Mouse (Mus musculus) activated CD4-positive, CD25-positive, alpha-beta regulatory T cell, adult 9 weeks (primary cell): ENCODE results near the gene Kctd6. TPM values are rescaled to one million over a fixed set of nuclear protein-coding genes. Genes with fewer than 3 reads are reported as not detected.

ENCODE experiments used
- polyA plus RNA-seq: library from polyadenylated mRNA; unstranded; fragments of 100-300 nt; shearing (Covaris generic); gene quantifications from one replicate; pipeline ENCODE4 v1.2.1, GENCODE M21; 2017

Kctd6 gene
- polyA plus RNA-seq: 0.88 TPM

GRCm38 (mm10) chr14:8213803-8214224 lies at the start of gene Kctd6:
Gene Kctd6 (plus strand): TSS chr14:8214140.

DNA sequence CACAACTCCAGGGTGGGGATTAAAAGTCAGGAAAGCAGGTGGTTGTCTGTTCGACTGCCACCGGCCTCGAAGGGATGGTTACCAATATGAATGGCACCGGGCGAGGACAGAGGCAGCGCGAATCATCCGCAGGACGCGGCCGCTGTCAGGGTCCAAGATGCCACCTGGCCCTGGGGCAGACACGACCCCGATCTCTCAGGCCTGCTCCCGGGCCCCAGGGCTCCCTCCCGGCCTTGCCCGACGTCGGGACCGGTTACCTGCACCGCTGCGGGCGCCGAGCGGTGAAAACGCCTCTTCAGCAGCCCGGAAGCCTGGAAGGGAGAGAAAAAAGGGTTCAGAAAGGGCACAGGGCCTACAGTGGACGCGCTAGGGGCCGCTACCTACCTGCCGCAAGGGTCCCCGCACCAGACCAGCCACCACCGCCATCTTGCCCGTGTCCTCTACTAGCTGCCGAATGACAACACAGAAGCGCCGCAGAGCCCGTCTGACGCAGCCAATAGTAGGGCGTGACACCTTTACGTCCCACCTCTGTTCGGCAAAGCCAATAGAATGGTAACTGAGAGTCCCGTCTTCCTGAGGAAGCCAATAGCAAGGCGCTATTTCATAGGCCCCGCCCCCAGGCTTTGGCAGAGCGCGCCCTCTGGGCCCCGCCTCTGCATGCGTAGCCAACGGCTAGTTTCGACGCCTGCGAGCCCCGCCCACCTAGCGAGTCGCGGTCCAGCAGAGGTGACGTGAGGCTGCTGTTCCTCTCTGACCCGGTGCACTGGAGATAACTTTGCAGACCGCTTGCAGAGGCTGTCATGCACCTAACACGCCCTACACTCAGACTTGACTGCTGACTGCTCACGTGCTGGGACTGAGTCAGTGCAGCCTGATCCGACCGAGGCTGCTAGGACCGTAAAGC lies 41.2 kb upstream of the Kctd6 start, which contains the start of gene Pdhb:
Gene Pdhb (minus strand): TSS at position 519 of the 904 bp plus-strand sequence.

DNA sequence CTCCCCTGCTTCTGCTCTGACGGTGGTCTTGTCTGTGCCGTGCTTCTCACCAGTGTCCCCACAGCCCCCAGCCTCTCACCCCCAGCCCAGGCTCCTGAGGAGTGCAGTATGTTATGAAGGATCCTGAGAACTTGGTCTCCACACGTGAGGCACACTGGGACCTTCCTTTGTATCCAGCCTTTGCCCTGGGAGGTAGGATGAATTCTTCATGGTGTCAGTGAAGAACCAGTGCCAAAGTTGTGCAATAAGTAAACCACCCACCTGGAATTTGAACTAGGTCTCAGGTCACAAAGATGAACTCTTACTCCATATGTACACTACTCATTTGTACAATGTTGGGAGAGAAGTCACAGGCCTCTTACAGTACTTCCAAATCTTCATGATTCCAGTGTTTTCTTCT lies 45.2 kb downstream of the Kctd6 start, which contains the start of gene Acox2:
Gene Acox2 (minus strand): TSS at position 188 of the 400 bp plus-strand sequence.

Other genes with a start within 250 kb of the Kctd6 start
- gene Dnase1l3, start 219.6 kb upstream of the Kctd6 start, polyA plus RNA-seq: 2.0 TPM
- 33.6 TPM for gene Abhd6, start 211.2 kb upstream of the Kctd6 start, polyA plus RNA-seq
- 44.9 TPM for gene Rpp14, start 133.8 kb upstream of the Kctd6 start, polyA plus RNA-seq
- 38.7 TPM for gene Pxk, start 115.9 kb upstream of the Kctd6 start, polyA plus RNA-seq
- 163 TPM for gene Pdhb, start 41.1 kb upstream of the Kctd6 start, polyA plus RNA-seq
- not detected for gene Acox2, start 45.2 kb downstream of the Kctd6 start, polyA plus RNA-seq
- gene Fam107a, start 103.9 kb downstream of the Kctd6 start, polyA plus RNA-seq: not detected
- not detected for gene Oit1, start 164.6 kb downstream of the Kctd6 start, polyA plus RNA-seq